14 mouse cellular contexts compared by ENCODE assay signal in genomic region chr2:127377942-127378610, GRCm38 (mm10). TPM values are rescaled to one million over a fixed set of nuclear protein-coding genes. Genes with fewer than 3 reads are reported as not detected.
DNase-seq lines count a peak whose midpoint lies in the region; ATAC-seq lines count a peak whose summit lies in the region.
"Had no signal": no experiment of that assay in that cellular context is flagged by ENCODE, and none has a peak within 500 bp of the region (broad histone marks: within the 10 kb centered on the region; RNA-seq: fewer than 3 reads in every experiment).

No protein-coding gene starts in this region.

- peak; percentile 61; the same call in 1 of the 2 replicates for ATAC-seq in forebrain, embryonic 15.5 days (replicated peaks)

- no peak overlapping the region for H3K4me2 ChIP-seq in forebrain, embryonic 15.5 days (replicated peaks)
- H3K4me2 ChIP-seq: limb, embryonic 15.5 days; midbrain, embryonic 12.5 days had no signal

- peaks cover 13% of the 10 kb centered on the region for H3K4me1 ChIP-seq in forebrain, embryonic 15.5 days
- peaks cover 17% of the 10 kb centered on the region for H3K4me1 ChIP-seq in midbrain, embryonic 10.5 days
- H3K4me1 ChIP-seq: limb, embryonic 15.5 days had no signal

- peak; percentile 23 for DNase-seq in embryo, embryonic 10.5 days (ENCODE audit: low spot score)
- no peak for DNase-seq in embryo, embryonic 10 days (ENCODE audit: low spot score)
- DNase-seq in 3T3-L1 (ENCODE audit: low read depth, low spot score), result peak; percentile 19
- DNase-seq in midbrain, embryonic 10.5 days (ENCODE audit: low spot score), result no peak
- DNase-seq in cerebellum, adult 8-10 months, result no peak
- no peak for DNase-seq in lung, postnatal 25 days (ENCODE audit: low spot score)
- no peak for DNase-seq in adrenal gland, postnatal 25 days
- DNase-seq: gastrocnemius, postnatal 36 days; thymus, postnatal 36 days had no signal

- no peaks in the 10 kb centered on the region for H3K36me3 ChIP-seq in forebrain, embryonic 15.5 days
- H3K36me3 ChIP-seq in midbrain, embryonic 10.5 days, result no peaks in the 10 kb centered on the region
- H3K36me3 ChIP-seq: limb, embryonic 15.5 days; midbrain, embryonic 12.5 days had no signal

- H3K27me3 ChIP-seq in forebrain, embryonic 15.5 days, result no peaks in the 10 kb centered on the region
- no peaks in the 10 kb centered on the region for H3K27me3 ChIP-seq in midbrain, embryonic 10.5 days (ENCODE audit: low read depth, poor library complexity, severe bottlenecking)
- H3K27me3 ChIP-seq: midbrain, embryonic 12.5 days had no signal

- H3K9ac ChIP-seq in forebrain, embryonic 15.5 days (replicated peaks), result no peak overlapping the region
- H3K9ac ChIP-seq: limb, embryonic 15.5 days; midbrain, embryonic 12.5 days had no signal

- H3K4me3 ChIP-seq in forebrain, embryonic 15.5 days, result no peak overlapping the region
- H3K4me3 ChIP-seq in midbrain, embryonic 10.5 days, result no peak overlapping the region
- H3K4me3 ChIP-seq: limb, embryonic 15.5 days; midbrain, embryonic 12.5 days had no signal

- no peak overlapping the region for H3K27ac ChIP-seq in forebrain, embryonic 15.5 days (replicated peaks)
- peak overlapping the region; percentile 43; the same call in 1 of the 2 replicates for H3K27ac ChIP-seq in midbrain, embryonic 10.5 days (replicated peaks)
- H3K27ac ChIP-seq: limb, embryonic 15.5 days; midbrain, embryonic 12.5 days had no signal

- 54% methylated on average over 7 of the region's 7 CpGs for WGBS in forebrain, embryonic 15.5 days
- WGBS in midbrain, embryonic 10.5 days, result 70% methylated on average over 7 of the region's 7 CpGs

- no peaks in the 10 kb centered on the region for H3K9me3 ChIP-seq in forebrain, embryonic 15.5 days
- H3K9me3 ChIP-seq in midbrain, embryonic 10.5 days (replicated peaks), result no peaks in the 10 kb centered on the region
- H3K9me3 ChIP-seq: limb, embryonic 15.5 days; midbrain, embryonic 12.5 days had no signal

RNA-seq across cellular contexts. Expression of gene Adra2b, which starts 15.1 kb away (rescaled TPM):
- 0.88 and 1.00 TPM in 2 replicates for polyA plus RNA-seq in forebrain, embryonic 15.5 days (2015; fragmentation: Nextera tagmentation; extraction: Ambion mirVana)
- 2.6 and 2.8 TPM in 2 replicates for polyA plus RNA-seq in midbrain, embryonic 10.5 days (2016; fragmentation: Nextera tagmentation; extraction: Ambion mirVana)
- total RNA-seq in adrenal gland, postnatal 25 days (2021), result 1.4 and 2.0 TPM in 2 replicates

RNA-seq across cellular contexts. Expression of gene Astl, which starts 39.6 kb away (rescaled TPM):
- polyA plus RNA-seq in forebrain, embryonic 15.5 days (2015; fragmentation: Nextera tagmentation; extraction: Ambion mirVana), result not detected in 2 replicates
- polyA plus RNA-seq in midbrain, embryonic 10.5 days (2016; fragmentation: Nextera tagmentation; extraction: Ambion mirVana), result not detected in 2 replicates
- not detected in 2 replicates for total RNA-seq in adrenal gland, postnatal 25 days (2021)
- total RNA-seq: gastrocnemius, postnatal 36 days; layer of hippocampus, postnatal 25 days had no signal
- polyA plus RNA-seq: intestine, embryonic 14.5 days; midbrain, embryonic 12.5 days had no signal

RNA-seq across cellular contexts. Expression of gene Dusp2, which starts 42.1 kb away (rescaled TPM):
- 7.4 and 7.7 TPM in 2 replicates for polyA plus RNA-seq in forebrain, embryonic 15.5 days (2015; fragmentation: Nextera tagmentation; extraction: Ambion mirVana)
- polyA plus RNA-seq in midbrain, embryonic 10.5 days (2016; fragmentation: Nextera tagmentation; extraction: Ambion mirVana), result 3.2 and 3.9 TPM in 2 replicates
- 0.49 TPM in 1 of 2 replicates, not detected in the other for total RNA-seq in adrenal gland, postnatal 25 days (2021)

RNA-seq across cellular contexts. Expression of gene Gpat2, which starts 46.9 kb away (rescaled TPM):
- polyA plus RNA-seq in forebrain, embryonic 15.5 days (2015; fragmentation: Nextera tagmentation; extraction: Ambion mirVana), result 0.09 TPM in 1 of 2 replicates, not detected in the other
- polyA plus RNA-seq in midbrain, embryonic 10.5 days (2016; fragmentation: Nextera tagmentation; extraction: Ambion mirVana), result 0.10 and 0.29 TPM in 2 replicates
- total RNA-seq in adrenal gland, postnatal 25 days (2021), result 0.43 TPM in 1 of 2 replicates, not detected in the other
- total RNA-seq: gastrocnemius, postnatal 36 days had no signal
- polyA plus RNA-seq: midbrain, embryonic 12.5 days had no signal

Comparison
In these comparisons a context has a peak if more than half of its experiments do, and no peak if none do; other contexts are left out.
1. DNase-seq: peak in embryo, embryonic 10.5 days (single experiment) and 3T3-L1 (single experiment); none in embryo, embryonic 10 days (single experiment), midbrain, embryonic 10.5 days (single experiment), cerebellum, adult 8-10 months (single experiment), lung, postnatal 25 days (single experiment) and adrenal gland, postnatal 25 days (single experiment).